Mouse (Mus musculus): ENCODE data around the gene Fbln5.
A peak's percentile ranks its signal among the peaks of the same experiment; 100 is the strongest.

The Fbln5 gene

GRCm38 (mm10) chr12:101818608-101819370, at the start of gene Fbln5:
Gene Fbln5 (minus strand): TSS chr12:101819055.
- DNase-seq = peak; percentile 66 to 75

GRCm38 (mm10) chr12:101862286-101862964, 43.6 kb upstream of the Fbln5 start:
- DNase-seq = no peak

- no peak for DNase-seq
These were observed 41.4 kb upstream of the Fbln5 start for GRCm38 (mm10) chr12:101860256-101860655.

- DNase-seq = no peak
These were observed 39.2 kb upstream of the Fbln5 start for GRCm38 (mm10) chr12:101858011-101858410.

GRCm38 (mm10) chr12:101854336-101854735, 35.5 kb upstream of the Fbln5 start:
- DNase-seq = no peak

GRCm38 (mm10) chr12:101851846-101852564, 33.1 kb upstream of the Fbln5 start:
- DNase-seq = no peak

- DNase-seq = no peak
These were observed 32.5 kb upstream of the Fbln5 start for GRCm38 (mm10) chr12:101851314-101851713.

GRCm38 (mm10) chr12:101836546-101837274, 17.9 kb upstream of the Fbln5 start:
- peak in 1 of 2 experiments; percentile 44 for DNase-seq

- no peak for DNase-seq
These were observed 15.9 kb upstream of the Fbln5 start for GRCm38 (mm10) chr12:101834715-101835114.

- no peak for DNase-seq
These were observed 14.9 kb upstream of the Fbln5 start for GRCm38 (mm10) chr12:101833776-101834175.

- no peak for DNase-seq
These were observed 14.3 kb upstream of the Fbln5 start for GRCm38 (mm10) chr12:101833115-101833506.

- DNase-seq = peak in 1 of 2 experiments; percentile 54
These were observed 13.6 kb upstream of the Fbln5 start for GRCm38 (mm10) chr12:101832179-101833114.

- DNase-seq = no peak
These were observed 12.4 kb upstream of the Fbln5 start for GRCm38 (mm10) chr12:101831221-101831620.

GRCm38 (mm10) chr12:101823161-101823560, 4.3 kb upstream of the Fbln5 start:
- no peak for DNase-seq

GRCm38 (mm10) chr12:101821596-101821995, 2.7 kb upstream of the Fbln5 start:
- no peak for DNase-seq

- DNase-seq = no peak
These were observed 715 bp upstream of the Fbln5 start for GRCm38 (mm10) chr12:101819570-101819969.

- no peak for DNase-seq
These were observed 628 bp downstream of the Fbln5 start for GRCm38 (mm10) chr12:101818246-101818607.

- DNase-seq = peak in 1 of 2 experiments; percentile 33
These were observed 2.0 kb downstream of the Fbln5 start for GRCm38 (mm10) chr12:101816810-101817209.

- DNase-seq = no peak
These were observed 3.1 kb downstream of the Fbln5 start for GRCm38 (mm10) chr12:101815796-101816195.

- DNase-seq = no peak
These were observed 4.4 kb downstream of the Fbln5 start for GRCm38 (mm10) chr12:101814423-101814822.

GRCm38 (mm10) chr12:101811181-101811580, 7.7 kb downstream of the Fbln5 start:
- peak in 1 of 2 experiments; percentile 46 for DNase-seq

GRCm38 (mm10) chr12:101810515-101810914, 8.3 kb downstream of the Fbln5 start:
- DNase-seq = no peak

Data from kidney, postnatal 36 days (tissue).